Mouse (Mus musculus) testis, adult 2 months (tissue): ENCODE measurements around the gene Cadm4.

Experiments
- CTCF ChIP-seq: fragments of 200-500 bp; IDR thresholded peaks from 2 replicates; pipeline ENCODE4 v1.5.1; 2012; ENCODE audit warnings: low read depth, mild to moderate bottlenecking, inconsistent platforms, low read length, moderate library complexity; ENCODE audit not compliant: control insufficient read depth, insufficient read depth, insufficient replicate concordance
- POLR2A ChIP-seq: fragments of 200-500 bp; IDR thresholded peaks from 2 replicates; pipeline ENCODE4 v1.6.1; 2012; ENCODE audit warnings: low read depth, mild to moderate bottlenecking, inconsistent platforms, low read length, moderate library complexity; ENCODE audit not compliant: control insufficient read depth

DNA sequence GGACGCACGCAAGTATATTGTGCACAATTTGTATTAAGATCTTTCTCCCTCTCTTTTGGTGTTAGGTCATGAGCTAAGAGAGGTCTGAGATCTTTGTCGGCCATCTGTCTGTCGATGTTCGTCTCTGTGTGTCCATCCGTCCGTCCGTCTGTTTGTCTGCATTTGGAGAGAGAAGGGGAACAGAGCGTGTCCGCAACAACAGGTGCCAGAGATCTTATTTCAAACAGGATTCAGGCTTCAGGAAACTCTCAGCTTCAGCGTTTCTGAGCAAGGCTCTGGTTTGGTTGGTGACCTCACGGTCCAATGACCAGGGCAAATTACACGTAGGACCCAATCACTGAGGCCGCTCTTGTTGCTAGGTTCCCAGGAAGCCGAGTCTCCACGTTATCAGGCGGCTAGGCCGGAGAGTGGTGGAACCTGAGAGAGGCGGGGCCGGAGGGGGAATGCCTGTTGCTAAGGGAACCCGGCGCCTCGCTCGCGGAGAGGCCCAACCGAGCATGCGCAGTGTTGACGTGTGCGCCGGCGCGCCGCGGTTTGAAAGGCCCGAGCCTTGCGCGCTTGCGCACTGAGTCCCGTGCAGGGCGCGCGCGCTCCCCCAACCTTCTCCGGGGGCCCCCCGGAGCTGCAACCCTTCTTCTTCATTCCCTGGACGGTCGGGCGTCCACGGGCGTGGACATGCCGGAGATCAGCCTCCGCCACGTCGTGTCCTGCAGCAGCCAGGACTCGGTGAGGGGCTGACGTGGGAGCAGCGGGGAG is 65.0 kb downstream of the Cadm4 start:
- TF ChIP-seq CTCF (no peak), POLR2A (peak; percentile 72)
